Mouse (Mus musculus): ENCODE measurements at regions not wholly inside any gene's neighbourhood (a gene's known extent, or its start where the extent isn't known, plus 50 kb on each side); places are given as distances from the start of the nearest gene placed in this dataset.
"Not testable (repeated sequence)": the region's sequence is repeated elsewhere in the genome, so short reads cannot be mapped to it uniquely, and the experiment has no call there.

GRCm38 (mm10) chr3:72377387-72377786 lies 590.3 kb downstream of the Sis start:
- ATAC-seq (ENCODE audit: low TSS enrichment) = peak; percentile 98

- ATAC-seq (ENCODE audit: low TSS enrichment) = not testable (repeated sequence)
Measured at GRCm38 (mm10) chr3:72359906-72360305, 607.8 kb downstream of the Sis start.

GRCm38 (mm10) chr3:72328066-72328465 lies 639.6 kb downstream of the Sis start:
- no peak for ATAC-seq (ENCODE audit: low TSS enrichment)

GRCm38 (mm10) chr3:72323877-72324276 lies 643.8 kb downstream of the Sis start:
- peak; percentile 88 for ATAC-seq (ENCODE audit: low TSS enrichment)

GRCm38 (mm10) chr3:72304654-72305053 lies 663.0 kb downstream of the Sis start:
- ATAC-seq (ENCODE audit: low TSS enrichment) = no peak
